Mouse (Mus musculus) C2C12 (cell line): Measurements from ENCODE around the gene Gosr1.

Experiments used
- CEBPB ChIP-seq: IDR thresholded peaks from one replicate; pipeline ENCODE4 v1.6.1; 2011; ENCODE audit warnings: low read depth, mild to moderate bottlenecking, control low read depth, moderate library complexity
- CTCF ChIP-seq: IDR thresholded peaks from one replicate; pipeline ENCODE4 v1.5.1; 2011; ENCODE audit not compliant: control insufficient read depth, insufficient read depth, insufficient read length
- MAX ChIP-seq: IDR thresholded peaks from one replicate; pipeline ENCODE4 v1.6.1; 2011; ENCODE audit warnings: mild to moderate bottlenecking, control low read depth

GRCm38 (mm10) chr11:76708066-76708465, 55.3 kb downstream of the Gosr1 start:
- TF ChIP-seq CTCF (no peak), MAX (no peak), CEBPB (no peak)
